Mouse (Mus musculus): ENCODE data around the gene Grin2c. TPM values are rescaled to one million over a fixed set of nuclear protein-coding genes. Genes with fewer than 3 reads are reported as not detected.

Grin2c gene
- total RNA-seq, 2 experiments from 2014 or later = 38.6 to 42.5 TPM

- DNase-seq (ENCODE audit: low spot score in 2 of 2) = no peak
- intact Hi-C loops (cut with DNase I) = no loop called here
Observed at GRCm38 (mm10) chr11:115285282-115285681, 18.2 kb upstream of the Grin2c start.

GRCm38 (mm10) chr11:115283891-115284620 is 17.0 kb upstream of the Grin2c start:
- no peak for DNase-seq (ENCODE audit: low spot score in 2 of 2)
- intact Hi-C loops (cut with DNase I) = no loop called here

- intact Hi-C loops (cut with DNase I) = no loop called here
- DNase-seq (ENCODE audit: low spot score in 2 of 2) = no peak
Observed at GRCm38 (mm10) chr11:115283486-115283765, 16.4 kb upstream of the Grin2c start.

- intact Hi-C loops (cut with DNase I) = no loop called here
Observed at GRCm38 (mm10) chr11:115282723-115283485, 15.9 kb upstream of the Grin2c start.

GRCm38 (mm10) chr11:115282295-115282694 is 15.3 kb upstream of the Grin2c start:
- intact Hi-C loops (cut with DNase I) = no loop called here
- no peak for DNase-seq (ENCODE audit: low spot score in 2 of 2)

More at GRCm38 (mm10) chr11:115282723-115283485, 15.9 kb upstream of the Grin2c start:
- no peak for DNase-seq (ENCODE audit: low spot score in 2 of 2)

- DNase-seq (ENCODE audit: low spot score in 2 of 2) = no peak
- intact Hi-C loops (cut with DNase I) = no loop called here
Observed at GRCm38 (mm10) chr11:115279726-115280125, 12.7 kb upstream of the Grin2c start.

- intact Hi-C loops (cut with DNase I) = no loop called here
- no peak for DNase-seq (ENCODE audit: low spot score in 2 of 2)
Observed at GRCm38 (mm10) chr11:115278176-115278575, 11.1 kb upstream of the Grin2c start.

GRCm38 (mm10) chr11:115277604-115277975 is 10.5 kb upstream of the Grin2c start:
- no peak for DNase-seq (ENCODE audit: low spot score in 2 of 2)
- intact Hi-C loops (cut with DNase I) = no loop called here

GRCm38 (mm10) chr11:115276780-115277603 is 9.9 kb upstream of the Grin2c start, which contains the start of gene Fdxr:
Gene Fdxr (minus strand): TSS chr11:115277050.
- intact Hi-C loops (cut with DNase I) = no loop called here
- peak; percentile 96 to 97 for DNase-seq (ENCODE audit: low spot score in 2 of 2)

- intact Hi-C loops (cut with DNase I) = no loop called here
- DNase-seq (ENCODE audit: low spot score in 2 of 2) = no peak
Observed at GRCm38 (mm10) chr11:115275954-115276353, 8.9 kb upstream of the Grin2c start.

GRCm38 (mm10) chr11:115275509-115275908 is 8.5 kb upstream of the Grin2c start:
- intact Hi-C loops (cut with DNase I) = no loop called here
- no peak for DNase-seq (ENCODE audit: low spot score in 2 of 2)

- no peak for DNase-seq (ENCODE audit: low spot score in 2 of 2)
- intact Hi-C loops (cut with DNase I) = no loop called here
Observed at GRCm38 (mm10) chr11:115274771-115275170, 7.7 kb upstream of the Grin2c start.

GRCm38 (mm10) chr11:115274178-115274577 is 7.1 kb upstream of the Grin2c start:
- DNase-seq (ENCODE audit: low spot score in 2 of 2) = no peak
- intact Hi-C loops (cut with DNase I) = no loop called here

GRCm38 (mm10) chr11:115273735-115274134 is 6.7 kb upstream of the Grin2c start:
- DNase-seq (ENCODE audit: low spot score in 2 of 2) = no peak
- intact Hi-C loops (cut with DNase I) = no loop called here

- no peak for DNase-seq (ENCODE audit: low spot score in 2 of 2)
- intact Hi-C loops (cut with DNase I) = no loop called here
Observed at GRCm38 (mm10) chr11:115272894-115273498, 6.0 kb upstream of the Grin2c start.

GRCm38 (mm10) chr11:115271481-115271880 is 4.4 kb upstream of the Grin2c start:
- intact Hi-C loops (cut with DNase I) = no loop called here
- no peak for DNase-seq (ENCODE audit: low spot score in 2 of 2)

GRCm38 (mm10) chr11:115271052-115271451 is 4.0 kb upstream of the Grin2c start:
- intact Hi-C loops (cut with DNase I) = no loop called here
- no peak for DNase-seq (ENCODE audit: low spot score in 2 of 2)

- DNase-seq (ENCODE audit: low spot score in 2 of 2) = peak; percentile 77 to 81
- intact Hi-C loops (cut with DNase I) = loop anchor here (1.0 kb wide), 1 partner anchor 68 kb away; no protein-coding TSS in a partner anchor
Observed at GRCm38 (mm10) chr11:115270148-115270861, 3.3 kb upstream of the Grin2c start.

Data from left cerebral cortex, postnatal 36 days (tissue).